Mouse (Mus musculus): ENCODE results near the gene Gpatch2.

Gene Gpatch2

DNA sequence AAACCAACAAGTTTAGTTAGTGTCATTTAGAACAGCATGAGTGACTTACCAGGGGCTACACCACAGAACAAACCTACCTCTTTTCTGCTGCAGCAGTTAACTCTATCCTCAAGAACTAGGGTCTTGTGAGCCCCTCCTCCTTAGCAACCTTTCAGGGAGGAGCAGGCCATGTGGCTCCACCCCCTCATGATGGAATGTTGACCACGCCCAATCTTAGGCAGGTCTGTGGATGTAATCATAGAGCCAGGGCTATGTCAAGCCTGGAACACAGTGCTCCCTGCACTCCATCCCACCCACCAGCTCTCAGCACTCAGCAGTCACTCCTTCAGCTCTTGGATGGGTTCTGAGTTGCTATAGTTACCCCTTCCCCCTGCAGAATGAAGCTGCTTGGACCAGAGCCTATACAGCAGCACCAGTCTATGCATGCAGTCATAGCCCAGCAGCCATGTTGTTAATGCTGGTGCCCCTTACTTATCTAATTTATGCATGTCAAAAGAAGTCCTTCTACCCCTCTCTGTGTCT is 35.5 kb downstream of the Gpatch2 start:
- no peak for DNase-seq

DNA sequence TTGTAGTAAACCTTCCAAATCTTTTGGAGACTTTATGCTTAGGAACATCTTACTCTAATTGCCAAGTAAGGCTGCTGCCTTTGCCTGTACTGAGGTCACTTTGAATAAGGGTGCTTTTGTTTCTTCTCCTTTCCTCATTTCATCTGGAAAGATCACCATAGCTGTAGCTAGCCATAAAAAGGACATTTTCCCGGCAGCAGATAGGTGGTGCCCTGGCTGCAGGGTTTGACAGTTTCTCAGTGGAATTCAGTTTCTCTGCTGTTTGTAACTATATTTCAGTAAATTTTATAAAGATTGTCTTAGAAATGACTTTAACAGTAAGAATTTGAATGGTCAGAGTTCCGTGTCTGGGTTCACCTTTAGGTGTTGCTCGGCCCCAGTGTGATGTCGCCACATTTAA is 43.4 kb downstream of the Gpatch2 start:
- DNase-seq: no peak

- DNase-seq: no peak
Measured at GRCm38 (mm10) chr1:187267601-187268000, 52.3 kb downstream of the Gpatch2 start.

GRCm38 (mm10) chr1:187270318-187271247 is 55.3 kb downstream of the Gpatch2 start:
- DNase-seq: no peak

GRCm38 (mm10) chr1:187277324-187277723 is 62.0 kb downstream of the Gpatch2 start:
- peak; percentile 36 for DNase-seq

DNA sequence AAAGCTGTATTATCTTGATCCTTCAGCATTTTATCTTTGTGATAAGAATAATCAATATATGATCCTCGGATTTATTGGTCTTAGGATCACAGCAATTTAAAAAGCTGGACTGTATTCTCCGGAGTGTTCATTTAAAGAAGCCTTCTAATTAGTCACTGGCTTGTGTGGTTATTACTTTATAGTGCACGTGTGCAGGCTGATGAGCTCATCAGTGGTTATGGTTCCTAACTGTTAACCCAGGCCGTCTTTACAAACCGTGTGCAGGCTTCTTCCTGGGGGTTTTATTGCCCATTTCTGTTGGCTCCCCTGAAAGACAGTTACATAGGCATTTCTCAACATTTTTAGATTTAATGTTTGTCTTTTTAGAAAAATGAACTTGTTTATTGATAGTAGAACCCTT is 63.2 kb downstream of the Gpatch2 start:
- DNase-seq: no peak

- DNase-seq: no peak
Measured at GRCm38 (mm10) chr1:187279776-187280175, 64.5 kb downstream of the Gpatch2 start.

DNA sequence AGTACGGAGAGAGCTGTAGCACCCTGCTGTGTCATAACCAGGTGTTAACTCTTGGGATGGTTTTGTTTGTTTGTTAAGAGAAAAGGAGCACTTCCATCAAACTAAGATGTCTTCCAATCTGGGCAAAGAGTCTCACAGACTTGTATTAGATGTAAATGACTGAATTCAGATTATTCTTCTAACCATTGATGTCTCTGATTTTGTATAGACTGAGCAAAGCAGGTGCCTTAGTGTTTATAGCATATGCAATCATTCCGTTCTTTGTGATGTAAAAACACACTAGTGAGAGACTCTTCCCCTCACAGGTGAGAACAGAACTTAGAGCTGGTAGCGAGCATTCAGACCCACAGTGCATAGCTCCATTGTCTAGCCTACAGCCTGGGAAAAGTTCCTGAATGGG is 67.0 kb downstream of the Gpatch2 start:
- no peak for DNase-seq

- DNase-seq: no peak
Measured at GRCm38 (mm10) chr1:187282804-187283203, 67.5 kb downstream of the Gpatch2 start.

DNA sequence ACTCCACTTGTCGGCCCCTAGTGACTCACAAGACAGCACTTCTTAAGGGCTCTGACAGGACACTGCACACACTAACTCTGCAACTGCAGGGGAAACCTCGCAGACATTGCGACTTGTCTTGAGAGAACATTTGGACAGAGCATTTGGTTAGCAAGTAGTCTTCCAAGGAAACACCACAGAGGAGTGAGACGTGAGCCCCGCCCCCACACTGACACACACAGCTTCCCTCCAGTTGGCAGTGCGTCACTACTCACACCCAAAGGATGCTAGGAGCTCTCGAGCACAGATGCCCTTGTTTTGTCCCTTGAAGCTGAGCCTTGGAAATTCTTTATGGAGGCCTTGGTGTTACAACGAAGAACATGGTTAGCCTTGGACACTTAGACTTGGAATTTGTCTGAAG is 70.4 kb downstream of the Gpatch2 start:
- DNase-seq: no peak

GRCm38 (mm10) chr1:187286411-187286810 is 71.1 kb downstream of the Gpatch2 start:
- no peak for DNase-seq

DNA sequence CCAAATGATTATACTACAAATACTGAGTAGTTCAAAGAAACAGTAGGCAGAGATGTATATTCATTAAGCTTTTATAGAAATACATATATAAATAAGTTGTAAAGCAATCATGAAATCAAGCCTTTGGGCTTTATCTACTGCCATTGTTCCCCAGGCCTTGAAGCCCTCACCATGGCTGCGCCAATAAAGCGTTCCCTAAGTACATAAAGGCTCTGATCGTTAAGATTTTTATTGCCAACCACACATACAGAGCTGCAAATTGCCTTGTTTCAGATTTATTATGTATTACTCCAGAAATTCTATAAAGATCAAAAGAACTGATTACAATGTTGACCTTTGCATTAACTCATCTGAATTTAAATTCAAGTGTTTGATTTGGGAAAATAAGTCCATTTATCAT is 71.6 kb downstream of the Gpatch2 start:
- DNase-seq: no peak

DNA sequence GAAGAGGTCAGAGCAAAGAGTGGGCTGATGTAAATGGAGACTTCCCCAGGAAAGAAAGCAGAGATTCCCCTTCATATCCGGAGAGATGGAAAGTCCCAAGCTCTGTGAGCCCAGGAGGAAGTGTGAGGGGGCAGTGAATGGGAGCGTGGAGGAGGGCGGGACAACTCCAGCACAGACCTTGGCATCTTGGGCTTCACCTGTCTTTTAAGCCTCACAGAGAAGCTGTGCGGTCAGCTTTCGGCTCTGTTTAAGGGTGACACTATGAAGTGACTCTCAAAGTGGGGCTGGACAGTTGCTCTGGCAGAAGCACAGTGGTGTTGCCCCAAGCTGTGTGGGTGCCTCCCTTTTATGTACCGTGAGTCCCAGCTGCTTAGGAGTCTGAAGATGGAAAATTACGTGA is 74.9 kb downstream of the Gpatch2 start:
- DNase-seq: no peak

- no peak for DNase-seq
Measured at GRCm38 (mm10) chr1:187291480-187292394, 76.4 kb downstream of the Gpatch2 start.

DNA sequence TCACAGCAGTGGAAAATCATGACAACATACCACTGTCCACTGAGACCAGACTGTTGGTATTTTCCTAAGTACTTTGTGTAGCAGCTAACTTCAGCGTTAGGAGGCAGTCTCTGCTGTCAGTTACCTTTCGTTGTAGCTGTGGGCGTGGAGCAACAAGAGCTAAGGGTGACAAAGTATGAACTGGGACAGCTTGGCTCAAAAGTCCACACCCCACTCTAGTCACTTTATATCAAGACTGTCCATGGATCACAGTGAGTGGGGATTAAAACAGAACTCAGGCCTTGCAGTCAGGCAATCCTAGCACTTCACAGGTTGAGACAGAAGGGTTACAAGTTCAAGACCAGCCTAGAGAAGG is 77.1 kb downstream of the Gpatch2 start:
- DNase-seq: no peak

DNA sequence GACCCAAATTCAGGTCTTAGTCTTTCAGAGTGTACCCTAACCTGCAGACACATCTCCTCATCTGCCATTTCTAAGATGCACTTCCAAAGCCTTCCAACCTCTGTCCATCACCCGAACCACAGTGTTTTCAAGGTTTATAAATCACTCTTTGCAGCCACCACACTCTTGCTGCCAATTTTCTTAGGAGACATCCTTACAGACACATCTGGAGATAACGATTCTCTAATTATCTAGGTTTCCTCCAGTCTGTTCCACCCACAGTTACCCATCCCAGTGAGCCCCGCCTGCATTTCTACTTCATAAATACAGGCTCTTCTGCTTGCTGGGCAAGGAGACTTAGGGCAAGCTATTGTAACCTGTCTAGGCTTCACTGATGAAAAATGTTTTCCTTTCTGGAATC is 77.9 kb downstream of the Gpatch2 start:
- no peak for DNase-seq

GRCm38 (mm10) chr1:187294522-187294921 is 79.2 kb downstream of the Gpatch2 start:
- no peak for DNase-seq

DNA sequence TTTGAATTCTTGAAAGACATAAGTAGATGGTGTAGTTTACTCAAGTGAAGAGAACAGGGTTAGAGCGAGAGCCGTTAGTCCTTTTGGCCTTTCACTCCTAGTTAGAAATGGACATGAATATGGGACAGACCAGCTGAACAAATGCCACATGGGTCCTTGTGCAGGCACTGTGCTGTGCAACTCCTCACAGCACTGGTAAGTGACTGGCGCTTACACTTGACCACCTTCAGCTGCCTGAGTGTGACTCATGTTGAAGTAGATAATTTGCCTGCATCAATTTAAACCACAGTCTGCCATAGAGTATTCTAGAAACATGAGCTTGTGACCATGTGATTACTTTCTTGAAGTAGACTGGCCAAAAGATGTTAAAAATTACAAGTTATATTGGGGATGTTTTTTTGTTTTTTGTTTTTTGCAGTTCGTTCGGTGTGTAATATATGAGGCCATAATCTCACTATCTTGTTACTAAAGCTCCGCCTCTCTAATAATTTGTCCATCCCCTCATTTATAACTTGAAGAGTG is 79.8 kb downstream of the Gpatch2 start:
- no peak for DNase-seq

GRCm38 (mm10) chr1:187295711-187296110 is 80.4 kb downstream of the Gpatch2 start:
- DNase-seq: no peak

GRCm38 (mm10) chr1:187299236-187299635 is 83.9 kb downstream of the Gpatch2 start:
- DNase-seq: peak; percentile 28

GRCm38 (mm10) chr1:187300626-187301025 is 85.3 kb downstream of the Gpatch2 start:
- DNase-seq: peak; percentile 36

- no peak for DNase-seq
Measured at GRCm38 (mm10) chr1:187303221-187303620, 87.9 kb downstream of the Gpatch2 start.

DNA sequence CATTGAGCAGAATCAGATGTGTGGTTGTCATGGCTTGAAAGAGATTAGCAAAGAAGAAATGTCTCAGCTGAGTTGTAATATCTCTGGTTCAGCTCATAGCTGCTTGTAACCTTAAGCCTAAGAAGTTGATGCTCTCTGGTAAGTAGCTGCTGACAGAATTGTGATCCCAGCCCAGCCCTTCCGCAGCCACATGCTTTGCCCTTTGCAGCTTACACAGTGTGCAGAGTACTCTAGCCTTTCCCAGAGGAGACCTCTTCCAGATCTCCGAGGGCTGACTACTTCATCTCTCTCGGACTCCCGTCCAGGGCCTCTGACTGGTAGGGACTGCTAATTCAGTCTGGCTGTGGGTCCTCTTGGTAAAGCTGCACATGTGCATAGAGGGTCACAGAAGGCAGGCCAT is 92.0 kb downstream of the Gpatch2 start:
- DNase-seq: no peak

Data from embryo, embryonic 11 days (tissue).